Mouse (Mus musculus) embryonic facial prominence, embryonic 12.5 days (tissue): ENCODE results near the gene Dot1l. TPM values are rescaled to one million over a fixed set of nuclear protein-coding genes. Genes with fewer than 3 reads are reported as not detected.
A peak's percentile ranks its signal among the peaks of the same experiment; 100 is the strongest.
"Not testable (repeated sequence)": the region's sequence is repeated elsewhere in the genome, so short reads cannot be mapped to it uniquely, and the experiment has no call there.

ENCODE experiments used
- ATAC-seq: fragments of 200-750 bp; cut with Nextera tagmentation; 2 replicates; pipeline ENCODE4 v1.8.0; 2017; ENCODE audit not compliant: insufficient number of reproducible peaks, insufficient read depth, low FRiP score, low TSS enrichment
- H3K27ac ChIP-seq: fragments of 300-500 bp; sonication (generic); 2 replicates; pipeline ENCODE4 v1.5.1; 2016; ENCODE audit warnings: mild to moderate bottlenecking
- H3K27me3 ChIP-seq: fragments of 300-500 bp; sonication (generic); 2 replicates; pipeline ENCODE4 v1.6.1; 2016; ENCODE audit warnings: mild to moderate bottlenecking, moderate library complexity
- H3K36me3 ChIP-seq: fragments of 300-500 bp; sonication (generic); 2 replicates; pipeline ENCODE4 v1.6.1; 2016; ENCODE audit warnings: mild to moderate bottlenecking
- H3K4me1 ChIP-seq: fragments of 300-500 bp; sonication (generic); 2 replicates; pipeline ENCODE4 v1.6.1; 2016
- H3K4me2 ChIP-seq: fragments of 300-500 bp; sonication (generic); replicated peaks from 2 replicates; pipeline ENCODE4 v1.6.1; 2016; ENCODE audit warnings: mild to moderate bottlenecking, moderate library complexity
- H3K4me3 ChIP-seq: fragments of 300-500 bp; sonication (generic); 2 replicates; pipeline ENCODE4 v1.5.1; 2016; ENCODE audit warnings: mild to moderate bottlenecking
- H3K9ac ChIP-seq: fragments of 300-500 bp; sonication (generic); 2 replicates; pipeline ENCODE4 v1.6.1; 2016; ENCODE audit warnings: mild to moderate bottlenecking, moderate library complexity
- H3K9me3 ChIP-seq: fragments of 300-500 bp; sonication (generic); 2 replicates; pipeline ENCODE4 v1.6.1; 2016; ENCODE audit warnings: mild to moderate bottlenecking, moderate library complexity
- WGBS: fragments of 180-500 bp; shearing (Covaris S2); methylation state at CpG from one replicate; pipeline ENCODE4 v1.1.7; 2016; 5-methylcytosine and 5-hydroxymethylcytosine counted together
- polyA plus RNA-seq: library from polyadenylated mRNA; unstranded; fragments of >200 nt; fragmentation: Nextera tagmentation; extraction: Ambion mirVana; gene quantifications from 2 replicates; pipeline ENCODE4 v1.2.1, GENCODE M21; 2016

The Dot1l gene
- polyA plus RNA-seq, 1 experiment from 2014 or later: 23.5 TPM

- no peak for ATAC-seq
- Histone ChIP-seq H3K36me3 (no peaks in the 10 kb centered on the region), H3K4me2 (no peak overlapping the region), H3K9ac (no peak overlapping the region), H3K27ac (no peak overlapping the region), H3K4me1 (no peaks in the 10 kb centered on the region), H3K27me3 (0 out of 2 replicates have a peak, but pooled peaks cover 5% of the 10 kb centered on the region), H3K4me3 (no peak overlapping the region), H3K9me3 (no peaks in the 10 kb centered on the region)
- WGBS: 75% methylated on average over 2 of the region's 2 CpGs
These were observed 62.2 kb downstream of the Dot1l start for GRCm38 (mm10) chr10:80817164-80817563.

- H3K36me3 ChIP-seq, H3K4me3 ChIP-seq, H3K4me1 ChIP-seq, H3K9me3 ChIP-seq, H3K27ac ChIP-seq, H3K27me3 ChIP-seq, ATAC-seq, H3K4me2 ChIP-seq, H3K9ac ChIP-seq: not testable (repeated sequence)
- 78% methylated on average over 7 of the region's 7 CpGs for WGBS
These were observed 62.9 kb downstream of the Dot1l start for GRCm38 (mm10) chr10:80817955-80818354.

- Histone ChIP-seq H3K4me1 (no peaks in the 10 kb centered on the region), H3K9me3 (no peaks in the 10 kb centered on the region), H3K27ac (no peak overlapping the region), H3K36me3 (no peaks in the 10 kb centered on the region), H3K9ac (no peak overlapping the region), H3K4me2 (no peak overlapping the region), H3K4me3 (no peak overlapping the region), H3K27me3 (no peaks in the 10 kb centered on the region)
- no peak for ATAC-seq
- WGBS: 64% methylated on average over 6 of the region's 6 CpGs
These were observed 63.7 kb downstream of the Dot1l start for GRCm38 (mm10) chr10:80818599-80819281.

- no peak overlapping the region for H3K9ac ChIP-seq
- no peak for ATAC-seq
- H3K9me3 ChIP-seq: no peaks in the 10 kb centered on the region
- no peaks in the 10 kb centered on the region for H3K36me3 ChIP-seq
- no peaks in the 10 kb centered on the region for H3K27me3 ChIP-seq
- H3K4me2 ChIP-seq: no peak overlapping the region
- no peak overlapping the region for H3K4me3 ChIP-seq
- no peak overlapping the region for H3K27ac ChIP-seq
- no peaks in the 10 kb centered on the region for H3K4me1 ChIP-seq
- 46% methylated on average over 3 of the region's 3 CpGs for WGBS
These were observed 64.4 kb downstream of the Dot1l start for GRCm38 (mm10) chr10:80819406-80819805.

GRCm38 (mm10) chr10:80821991-80822390, 67.0 kb downstream of the Dot1l start:
- WGBS: 43% methylated on average over 2 of the region's 2 CpGs
- Histone ChIP-seq H3K4me3 (no peak overlapping the region), H3K9me3 (no peaks in the 10 kb centered on the region), H3K4me1 (no peaks in the 10 kb centered on the region), H3K27ac (no peak overlapping the region), H3K27me3 (no peaks in the 10 kb centered on the region), H3K36me3 (no peaks in the 10 kb centered on the region), H3K4me2 (no peak overlapping the region), H3K9ac (no peak overlapping the region)
- ATAC-seq: no peak

- H3K9ac ChIP-seq: no peak overlapping the region
- WGBS: 91% methylated on average over 5 of the region's 5 CpGs
- H3K27me3 ChIP-seq: no peaks in the 10 kb centered on the region
- peaks cover under 1% of the 10 kb centered on the region for H3K4me1 ChIP-seq
- no peak for ATAC-seq
- H3K27ac ChIP-seq: no peak overlapping the region
- no peak overlapping the region for H3K4me2 ChIP-seq
- no peaks in the 10 kb centered on the region for H3K36me3 ChIP-seq
- H3K9me3 ChIP-seq: no peaks in the 10 kb centered on the region
- H3K4me3 ChIP-seq: no peak overlapping the region
These were observed 67.5 kb downstream of the Dot1l start for GRCm38 (mm10) chr10:80822528-80822927.

GRCm38 (mm10) chr10:80823316-80823715, 68.3 kb downstream of the Dot1l start:
- H3K27ac ChIP-seq: no peak overlapping the region
- H3K4me3 ChIP-seq: no peak overlapping the region
- H3K4me1 ChIP-seq: peaks cover 9% of the 10 kb centered on the region
- H3K4me2 ChIP-seq: no peak overlapping the region
- no peak overlapping the region for H3K9ac ChIP-seq
- no peaks in the 10 kb centered on the region for H3K9me3 ChIP-seq
- H3K27me3 ChIP-seq: no peaks in the 10 kb centered on the region
- WGBS: 85% methylated on average over 1 of the region's 1 CpGs
- peaks cover 5% of the 10 kb centered on the region; the same call in 1 of the 2 replicates for H3K36me3 ChIP-seq
- ATAC-seq: no peak

GRCm38 (mm10) chr10:80823847-80824643, 69.0 kb downstream of the Dot1l start:
- no peak overlapping the region for H3K9ac ChIP-seq
- H3K4me3 ChIP-seq: no peak overlapping the region
- ATAC-seq: no peak
- H3K27me3 ChIP-seq: no peaks in the 10 kb centered on the region
- peaks cover 5% of the 10 kb centered on the region for H3K36me3 ChIP-seq
- H3K27ac ChIP-seq: 0 out of 2 replicates have a peak overlapping the region, but pooled peaks have one; percentile 6
- no peak overlapping the region for H3K4me2 ChIP-seq
- no peaks in the 10 kb centered on the region for H3K9me3 ChIP-seq
- peaks cover 9% of the 10 kb centered on the region for H3K4me1 ChIP-seq
- WGBS: 54% methylated on average over 8 of the region's 8 CpGs

GRCm38 (mm10) chr10:80824827-80825226, 69.8 kb downstream of the Dot1l start:
- H3K4me1 ChIP-seq: peaks cover 15% of the 10 kb centered on the region
- ATAC-seq: no peak
- no peaks in the 10 kb centered on the region for H3K27me3 ChIP-seq
- no peak overlapping the region for H3K4me3 ChIP-seq
- H3K36me3 ChIP-seq: peaks cover 13% of the 10 kb centered on the region
- H3K27ac ChIP-seq: 0 out of 2 replicates have a peak overlapping the region, but pooled peaks have one; percentile 6
- H3K9ac ChIP-seq: no peak overlapping the region
- WGBS: 71% methylated on average over 2 of the region's 2 CpGs
- H3K4me2 ChIP-seq: no peak overlapping the region
- H3K9me3 ChIP-seq: no peaks in the 10 kb centered on the region

GRCm38 (mm10) chr10:80826151-80827062, 71.4 kb downstream of the Dot1l start, which contains the start of gene Oaz1:
Gene Oaz1, plus strand, starts transcription at chr10:80826656.
- peak within 1 kb of the TSS; percentile 94 for H3K9ac ChIP-seq
- peak; percentile 97 for ATAC-seq
- H3K4me3 ChIP-seq: peak within 1 kb of the TSS; percentile 81
- H3K27me3 ChIP-seq: no peaks in the 10 kb centered on the region
- H3K9me3 ChIP-seq: no peaks in the 10 kb centered on the region
- peak within 1 kb of the TSS; percentile 92 for H3K4me2 ChIP-seq
- H3K27ac ChIP-seq: peak within 1 kb of the TSS; percentile 92
- H3K36me3 ChIP-seq: peaks cover 20% of the 10 kb centered on the region
- H3K4me1 ChIP-seq: peaks cover 29% of the 10 kb centered on the region
- under 1% methylated on average over 82 of the region's 82 CpGs for WGBS
